Mouse (Mus musculus) liver, embryonic 13.5 days (tissue): ENCODE results near the gene 1700123O20Rik. TPM values are rescaled to one million over a fixed set of nuclear protein-coding genes. Genes with fewer than 3 reads are reported as not detected.

Source experiments
- ATAC-seq: fragments of 200-750 bp; cut with Nextera tagmentation; 2 replicates; pipeline ENCODE4 v1.8.0; 2017; ENCODE audit warnings: low read depth, mild to moderate bottlenecking, moderate number of reproducible peaks, moderate library complexity
- DNase-seq: peaks from one replicate; pipeline ENCODE4 v3.0.0; 2022
- H3K27ac ChIP-seq: fragments of 300-500 bp; sonication (generic); 2 replicates; pipeline ENCODE4 v1.5.1; 2015; ENCODE audit warnings: moderate library complexity, mild to moderate bottlenecking, inconsistent platforms
- H3K27me3 ChIP-seq: fragments of 300-500 bp; sonication (generic); 2 replicates; pipeline ENCODE4 v1.6.1; 2015; ENCODE audit warnings: mild to moderate bottlenecking, inconsistent platforms
- H3K36me3 ChIP-seq: fragments of 300-500 bp; sonication (generic); 2 replicates; pipeline ENCODE4 v1.6.1; 2015; ENCODE audit warnings: mild to moderate bottlenecking, inconsistent platforms
- H3K4me1 ChIP-seq: fragments of 300-500 bp; sonication (generic); replicated peaks from 2 replicates; pipeline ENCODE4 v1.6.1; 2015; ENCODE audit warnings: inconsistent platforms
- H3K4me2 ChIP-seq: fragments of 300-500 bp; sonication (generic); 2 replicates; pipeline ENCODE4 v1.6.1; 2015; ENCODE audit warnings: inconsistent platforms, mild to moderate bottlenecking, moderate library complexity
- H3K4me3 ChIP-seq: fragments of 300-500 bp; sonication (generic); replicated peaks from 2 replicates; pipeline ENCODE4 v1.5.1; 2015; ENCODE audit warnings: mild to moderate bottlenecking, inconsistent platforms
- H3K9ac ChIP-seq: fragments of 300-500 bp; sonication (generic); 2 replicates; pipeline ENCODE4 v1.6.1; 2015; ENCODE audit warnings: mild to moderate bottlenecking, inconsistent platforms
- H3K9me3 ChIP-seq: fragments of 300-500 bp; sonication (generic); replicated peaks from 2 replicates; pipeline ENCODE4 v1.6.1; 2016; ENCODE audit warnings: inconsistent platforms
- WGBS: fragments of 180-500 bp; shearing (Covaris S2); methylation state at CpG from one replicate; pipeline ENCODE4 v1.1.7; 2015; ENCODE audit not compliant: insufficient replicate concordance; 5-methylcytosine and 5-hydroxymethylcytosine counted together
- microRNA-seq: library from miRNA; unstranded; fragments of <30 nt; microRNA quantifications from one replicate; pipeline ENCODE4, GENCODE M21; 2016
- polyA plus RNA-seq: library from polyadenylated mRNA; unstranded; fragments of >200 nt; fragmentation: Nextera tagmentation; extraction: Ambion mirVana; gene quantifications from 2 replicates; pipeline ENCODE4 v1.2.1, GENCODE M21; 2015

1700123O20Rik gene
- polyA plus RNA-seq, 1 experiment from 2014 or later = 46.3 TPM

- H3K27ac ChIP-seq = no peak overlapping the region
- H3K36me3 ChIP-seq = no peaks in the 10 kb centered on the region
- no peaks in the 10 kb centered on the region for H3K9me3 ChIP-seq
- H3K27me3 ChIP-seq = no peaks in the 10 kb centered on the region
- no peak for DNase-seq
- WGBS = 61% methylated on average over 5 of the region's 5 CpGs
- H3K4me3 ChIP-seq = no peak overlapping the region
- peaks cover 9% of the 10 kb centered on the region; the same call in 1 of the 2 replicates for H3K4me1 ChIP-seq
- no peak for ATAC-seq
- H3K9ac ChIP-seq = no peak overlapping the region
- H3K4me2 ChIP-seq = no peak overlapping the region
These were observed 41.5 kb downstream of the 1700123O20Rik start for GRCm38 (mm10) chr14:54727565-54727964.

DNA sequence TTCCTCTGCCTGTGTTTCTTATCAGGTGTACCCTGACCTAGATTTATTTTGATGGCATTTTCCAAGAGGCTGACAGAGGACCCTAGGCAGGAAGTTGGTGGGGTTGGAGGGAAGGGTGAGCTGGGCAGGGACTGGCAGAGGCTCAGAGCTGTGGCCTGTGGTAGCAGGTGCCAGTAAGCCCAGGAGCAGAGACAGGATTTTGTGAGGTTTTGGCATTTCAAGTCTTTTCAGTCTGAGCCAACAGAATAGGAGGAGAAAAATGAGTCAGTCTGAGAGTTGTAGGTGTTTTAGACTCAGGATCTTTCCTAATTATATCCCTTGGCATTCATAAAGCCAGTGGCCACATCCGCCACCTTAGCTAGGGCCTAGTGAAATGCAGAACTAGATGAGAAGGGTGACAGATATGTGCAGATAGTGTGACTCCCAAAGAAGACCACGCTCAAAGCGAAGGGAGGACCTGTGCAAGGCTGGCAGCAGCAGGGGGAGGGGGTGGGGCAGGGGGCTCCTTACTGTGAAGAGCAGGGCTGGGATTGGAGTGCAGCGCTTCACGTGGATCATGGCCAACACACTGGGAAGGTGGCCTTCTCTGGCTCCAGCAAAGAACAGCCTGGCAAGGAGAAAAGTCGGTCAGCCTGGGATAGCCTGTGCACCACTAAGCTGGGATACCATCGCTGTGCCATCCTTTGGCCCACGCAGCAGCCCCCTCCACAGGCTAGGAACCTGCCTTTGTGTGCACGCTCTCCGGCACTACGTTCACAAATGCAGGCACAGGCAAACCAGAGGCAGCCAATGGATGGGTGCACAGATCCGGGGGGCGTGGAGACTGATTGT is 43.0 kb downstream of the 1700123O20Rik start:
- no peaks in the 10 kb centered on the region for H3K36me3 ChIP-seq
- no peak overlapping the region for H3K4me3 ChIP-seq
- H3K4me2 ChIP-seq = no peak overlapping the region
- no peak for ATAC-seq
- 72% methylated on average over 13 of the region's 13 CpGs for WGBS
- H3K9ac ChIP-seq = no peak overlapping the region
- no peaks in the 10 kb centered on the region for H3K9me3 ChIP-seq
- H3K27ac ChIP-seq = no peak overlapping the region
- no peaks in the 10 kb centered on the region for H3K27me3 ChIP-seq
- peaks cover 3% of the 10 kb centered on the region; the same call in 1 of the 2 replicates for H3K4me1 ChIP-seq
- no peak for DNase-seq

DNA sequence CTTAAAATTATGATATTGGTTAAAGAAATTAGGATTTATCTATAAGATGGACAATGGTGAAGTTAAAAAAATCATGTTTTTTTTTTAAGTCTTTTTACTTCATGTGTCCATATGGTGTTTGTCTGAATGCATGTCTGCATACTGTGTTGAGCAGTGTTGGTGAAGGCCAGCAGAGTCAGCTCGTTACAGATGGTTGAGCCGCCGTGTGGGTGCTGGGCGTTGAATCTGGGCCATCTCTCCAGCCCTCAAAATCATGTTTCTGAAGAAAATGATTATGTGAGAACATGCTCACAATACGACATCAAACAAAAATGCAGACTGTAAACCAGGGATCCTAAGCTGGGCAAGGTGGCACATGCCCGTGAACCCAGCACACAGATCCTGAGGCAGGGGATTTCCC is 44.3 kb downstream of the 1700123O20Rik start:
- Histone ChIP-seq H3K4me2 (no peak overlapping the region), H3K4me1 (no peaks in the 10 kb centered on the region), H3K9ac (no peak overlapping the region), H3K4me3 (no peak overlapping the region), H3K36me3 (no peaks in the 10 kb centered on the region), H3K27ac (no peak overlapping the region), H3K27me3 (no peaks in the 10 kb centered on the region), H3K9me3 (no peaks in the 10 kb centered on the region)
- ATAC-seq (no peak), DNase-seq (no peak)
- 79% methylated on average over 6 of the region's 6 CpGs for WGBS

GRCm38 (mm10) chr14:54732206-54732605 is 46.2 kb downstream of the 1700123O20Rik start:
- WGBS = 69% methylated on average over 8 of the region's 8 CpGs
- no peak overlapping the region for H3K4me2 ChIP-seq

DNA sequence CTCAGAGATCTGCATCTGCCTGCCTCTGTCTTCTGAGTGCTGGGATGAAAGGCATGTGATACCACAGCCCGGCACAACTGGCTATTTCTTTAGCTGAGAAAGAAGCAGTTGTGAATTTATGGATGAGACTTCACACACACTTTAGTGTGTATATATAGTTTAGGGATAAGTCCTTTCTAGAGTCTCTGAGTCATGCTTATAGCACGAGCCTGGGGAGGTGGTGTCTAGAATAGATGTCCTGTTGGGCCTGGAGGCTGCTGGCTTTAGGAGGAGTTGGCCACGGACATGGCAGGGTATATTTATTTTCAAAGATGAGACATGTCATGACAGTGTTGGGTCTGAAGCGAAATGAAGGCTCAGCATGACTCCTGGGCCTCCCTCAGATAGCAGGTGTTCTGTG is 48.0 kb downstream of the 1700123O20Rik start:
- H3K9me3 ChIP-seq = no peaks in the 10 kb centered on the region
- no peaks in the 10 kb centered on the region for H3K4me1 ChIP-seq
- H3K4me3 ChIP-seq = no peak overlapping the region
- no peaks in the 10 kb centered on the region for H3K27me3 ChIP-seq
- H3K27ac ChIP-seq = no peak overlapping the region
- ATAC-seq (no peak), DNase-seq (no peak)
- 62% methylated on average over 4 of the region's 4 CpGs for WGBS
- H3K9ac ChIP-seq = no peak overlapping the region
- H3K4me2 ChIP-seq = no peak overlapping the region
- no peaks in the 10 kb centered on the region for H3K36me3 ChIP-seq

More at GRCm38 (mm10) chr14:54732206-54732605, 46.2 kb downstream of the 1700123O20Rik start:
- no peak overlapping the region for H3K4me3 ChIP-seq
- ATAC-seq (no peak), DNase-seq (no peak)
- H3K27ac ChIP-seq = no peak overlapping the region
- H3K36me3 ChIP-seq = no peaks in the 10 kb centered on the region
- no peaks in the 10 kb centered on the region for H3K4me1 ChIP-seq
- H3K9ac ChIP-seq = no peak overlapping the region
- no peaks in the 10 kb centered on the region for H3K27me3 ChIP-seq
- H3K9me3 ChIP-seq = no peaks in the 10 kb centered on the region

DNA sequence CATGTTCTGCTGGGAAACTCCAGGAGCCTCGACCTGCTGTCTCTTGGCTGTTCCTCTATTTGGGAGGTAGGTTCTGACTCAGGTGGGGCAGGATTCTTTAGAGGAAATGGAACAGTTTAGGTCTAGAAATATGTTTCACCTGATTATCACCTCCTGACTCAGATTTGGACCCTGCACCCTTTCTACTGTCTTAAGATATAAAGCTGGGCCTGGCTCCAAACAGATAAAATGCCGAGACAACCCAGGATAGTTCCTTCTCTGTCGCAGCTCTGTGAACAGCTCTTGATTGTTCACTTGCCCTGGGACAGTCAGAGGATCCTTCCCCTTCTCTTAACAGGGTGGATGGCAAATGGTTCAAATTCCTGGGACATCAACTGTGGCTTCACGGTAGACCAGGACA is 49.2 kb downstream of the 1700123O20Rik start:
- ATAC-seq = no peak
- Histone ChIP-seq H3K4me1 (no peaks in the 10 kb centered on the region), H3K36me3 (no peaks in the 10 kb centered on the region), H3K4me2 (no peak overlapping the region), H3K9ac (no peak overlapping the region), H3K9me3 (no peaks in the 10 kb centered on the region), H3K27ac (no peak overlapping the region), H3K4me3 (no peak overlapping the region), H3K27me3 (no peaks in the 10 kb centered on the region)
- WGBS = 40% methylated on average over 4 of the region's 4 CpGs
- no peak for DNase-seq

DNA sequence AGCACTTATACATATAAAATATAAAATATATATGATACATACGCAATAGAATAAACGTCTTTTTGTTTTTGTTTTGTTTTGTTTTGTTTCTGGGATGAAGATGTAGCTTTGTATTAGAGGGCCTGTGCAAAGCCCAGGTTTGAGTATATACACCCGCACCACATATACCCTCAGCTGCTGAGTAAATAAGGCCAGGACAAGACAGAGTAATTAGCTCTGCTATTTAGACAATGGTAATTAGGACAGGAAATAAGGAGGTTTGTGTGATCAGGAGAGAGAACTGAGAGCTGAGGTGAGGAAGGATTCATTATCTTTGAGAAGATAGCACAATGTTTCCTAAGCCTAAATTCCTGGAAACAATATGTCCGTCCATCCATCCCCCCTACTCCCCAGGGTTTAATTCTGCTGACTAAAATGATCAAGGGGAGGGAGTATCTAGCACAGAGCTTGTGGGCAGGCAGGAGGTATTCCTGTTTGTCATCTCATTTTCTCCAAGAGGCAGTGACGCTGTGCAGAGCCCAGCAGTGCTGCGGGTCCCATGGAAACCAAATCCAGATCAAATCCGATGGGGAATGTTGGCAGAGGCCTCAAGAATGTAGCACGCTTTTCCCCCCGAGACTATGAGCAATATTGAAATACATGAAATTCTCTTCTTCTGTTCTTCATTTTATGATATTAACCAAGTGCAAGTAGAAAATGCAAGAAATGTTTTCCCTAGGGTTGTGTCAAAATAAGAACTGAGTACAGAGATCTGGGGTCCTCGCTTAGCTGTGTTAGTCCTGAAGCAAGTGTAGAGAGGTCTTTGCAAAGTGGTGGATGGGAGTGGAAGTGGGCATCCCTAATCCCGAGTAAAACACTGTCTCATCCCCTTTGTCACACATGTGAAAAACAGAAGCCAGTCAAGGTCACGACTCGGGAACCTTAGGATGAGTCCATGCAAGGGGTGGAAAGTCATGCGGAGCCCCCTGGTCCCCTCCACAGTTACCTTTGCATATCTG is 50.8 kb downstream of the 1700123O20Rik start:
- ATAC-seq = no peak
- no peak overlapping the region for H3K4me2 ChIP-seq
- 65% methylated on average over 14 of the region's 14 CpGs for WGBS
- no peak overlapping the region for H3K9ac ChIP-seq
- H3K27ac ChIP-seq = no peak overlapping the region
- H3K27me3 ChIP-seq = no peaks in the 10 kb centered on the region
- 0 out of 2 replicates have a peak, but pooled peaks cover 1% of the 10 kb centered on the region for H3K4me1 ChIP-seq
- H3K9me3 ChIP-seq = no peaks in the 10 kb centered on the region
- H3K4me3 ChIP-seq = no peak overlapping the region
- no peaks in the 10 kb centered on the region for H3K36me3 ChIP-seq
- no peak for DNase-seq

DNA sequence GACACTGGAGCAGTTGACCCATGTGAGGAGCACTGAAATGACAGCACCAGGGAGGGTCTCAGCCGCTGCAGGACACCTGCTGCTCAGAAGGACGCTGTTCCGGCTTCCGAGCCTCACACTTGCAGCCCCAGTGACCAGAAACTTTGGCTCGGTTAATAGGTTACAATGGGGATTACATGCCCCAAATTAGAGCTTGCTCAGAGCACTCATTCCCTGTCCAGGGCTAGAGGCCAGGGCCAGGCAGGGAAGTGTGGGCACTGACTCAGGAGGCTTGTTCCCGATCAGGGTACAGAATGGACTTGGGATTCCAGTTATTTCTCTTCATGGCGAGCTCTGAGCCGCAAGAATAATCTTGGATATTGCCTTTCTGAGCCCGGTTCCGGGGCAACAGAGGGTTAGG is 51.6 kb downstream of the 1700123O20Rik start:
- WGBS = 76% methylated on average over 10 of the region's 10 CpGs
- H3K4me1 ChIP-seq = peaks cover 8% of the 10 kb centered on the region; the same call in 1 of the 2 replicates
- H3K4me3 ChIP-seq = no peak overlapping the region
- no peaks in the 10 kb centered on the region for H3K9me3 ChIP-seq
- no peak overlapping the region for H3K9ac ChIP-seq
- H3K27me3 ChIP-seq = no peaks in the 10 kb centered on the region
- H3K36me3 ChIP-seq = no peaks in the 10 kb centered on the region
- H3K4me2 ChIP-seq = no peak overlapping the region
- ATAC-seq = no peak
- no peak for DNase-seq
- H3K27ac ChIP-seq = no peak overlapping the region

Small RNA genes lying within 50 kb of the gene (microRNA-seq; reads per million reads assigned to microRNA genes)
- not detected for gene Mir6948

Other genes starting within 250 kb of the 1700123O20Rik start
- 18.4 and 21.2 TPM in 2 replicates for gene Lrp10, start 222.1 kb upstream of the 1700123O20Rik start, polyA plus RNA-seq
- 0.06 and 0.12 TPM in 2 replicates for gene Rem2, start 210.1 kb upstream of the 1700123O20Rik start, polyA plus RNA-seq
- 41.6 and 48.9 TPM in 2 replicates for gene Prmt5, start 168.7 kb upstream of the 1700123O20Rik start, polyA plus RNA-seq
- gene Haus4, start 131.6 kb upstream of the 1700123O20Rik start, polyA plus RNA-seq = 45.6 and 47.5 TPM in 2 replicates
- gene Ajuba, start 108.7 kb upstream of the 1700123O20Rik start, polyA plus RNA-seq = 3.9 and 4.4 TPM in 2 replicates
- gene 4931414P19Rik, start 80.2 kb upstream of the 1700123O20Rik start, polyA plus RNA-seq = 2.7 and 3.0 TPM in 2 replicates
- gene Psmb5, start 68.2 kb upstream of the 1700123O20Rik start, polyA plus RNA-seq = 262 and 266 TPM in 2 replicates
- gene Psmb11, start 64.8 kb upstream of the 1700123O20Rik start, polyA plus RNA-seq = not detected in 2 replicates
- not detected in 2 replicates for gene Gm17606, start 45.3 kb upstream of the 1700123O20Rik start, polyA plus RNA-seq
- 0.25 and 0.38 TPM in 2 replicates for gene Cdh24, start 44.9 kb upstream of the 1700123O20Rik start, polyA plus RNA-seq
- gene Acin1, start 715 bp downstream of the 1700123O20Rik start, polyA plus RNA-seq = 62.5 and 68.7 TPM in 2 replicates
- 0.03 and 0.05 TPM in 2 replicates for gene Gm29776, start 12.6 kb downstream of the 1700123O20Rik start, polyA plus RNA-seq
- 3.4 and 3.5 TPM in 2 replicates for gene Cebpe, start 26.0 kb downstream of the 1700123O20Rik start, polyA plus RNA-seq
- gene Slc7a8, start 95.7 kb downstream of the 1700123O20Rik start, polyA plus RNA-seq = 2.1 and 3.6 TPM in 2 replicates
- gene Rnf212b, start 127.9 kb downstream of the 1700123O20Rik start, polyA plus RNA-seq = not detected in 2 replicates
- 2.2 TPM in 2 replicates for gene Homez, start 184.7 kb downstream of the 1700123O20Rik start, polyA plus RNA-seq
- 0.41 and 0.50 TPM in 2 replicates for gene Ppp1r3e, start 191.3 kb downstream of the 1700123O20Rik start, polyA plus RNA-seq
- gene Bcl2l2, start 197.2 kb downstream of the 1700123O20Rik start, polyA plus RNA-seq = 0.57 and 0.62 TPM in 2 replicates
- gene Gm20521, start 197.2 kb downstream of the 1700123O20Rik start, polyA plus RNA-seq = 0.09 TPM in 1 of 2 replicates, not detected in the other
- gene Pabpn1, start 206.3 kb downstream of the 1700123O20Rik start, polyA plus RNA-seq = 53.9 and 59.1 TPM in 2 replicates
- gene Slc22a17, start 226.9 kb downstream of the 1700123O20Rik start, polyA plus RNA-seq = 2.0 and 2.1 TPM in 2 replicates
- gene Efs, start 239.9 kb downstream of the 1700123O20Rik start, polyA plus RNA-seq = 0.71 TPM in 2 replicates
- gene Il25, start 246.5 kb downstream of the 1700123O20Rik start, polyA plus RNA-seq = not detected in 2 replicates